Mouse (Mus musculus): Measurements from ENCODE around the gene Eif4e3.

Eif4e3 gene

GRCm38 (mm10) chr6:99666318-99667171 lies at the start of gene Eif4e3, which contains the start of gene Gm20696:
TSS of gene Eif4e3 (minus strand) at chr6:99666771.
TSS of gene Gm20696 (minus strand) at chr6:99666797.
- DNase-seq: peak; percentile 62 to 88

- DNase-seq: no peak
These were observed 49.3 kb upstream of the Eif4e3 start for GRCm38 (mm10) chr6:99715913-99716312.

GRCm38 (mm10) chr6:99715191-99715590 lies 48.6 kb upstream of the Eif4e3 start:
- DNase-seq: no peak

- DNase-seq: no peak
These were observed 46.7 kb upstream of the Eif4e3 start for GRCm38 (mm10) chr6:99713256-99713655.

GRCm38 (mm10) chr6:99711576-99712101 lies 45.1 kb upstream of the Eif4e3 start:
- DNase-seq: no peak

GRCm38 (mm10) chr6:99700484-99700883 lies 33.9 kb upstream of the Eif4e3 start:
- peak; percentile 18 to 51 for DNase-seq

- DNase-seq: no peak
These were observed 26.6 kb upstream of the Eif4e3 start for GRCm38 (mm10) chr6:99692916-99693841.

- no peak for DNase-seq
These were observed 25.8 kb upstream of the Eif4e3 start, which contains the start of gene Gpr27 for GRCm38 (mm10) chr6:99692206-99692915. TSS of gene Gpr27 (plus strand) at chr6:99692679.

- DNase-seq: no peak
These were observed 25.2 kb upstream of the Eif4e3 start for GRCm38 (mm10) chr6:99691666-99692205.

- no peak for DNase-seq
These were observed 21.9 kb upstream of the Eif4e3 start for GRCm38 (mm10) chr6:99688513-99688912.

- DNase-seq: no peak
These were observed 18.3 kb upstream of the Eif4e3 start for GRCm38 (mm10) chr6:99684899-99685298.

- no peak for DNase-seq
These were observed 17.4 kb upstream of the Eif4e3 start for GRCm38 (mm10) chr6:99683974-99684373.

GRCm38 (mm10) chr6:99678108-99678507 lies 11.5 kb upstream of the Eif4e3 start:
- DNase-seq: no peak

GRCm38 (mm10) chr6:99677325-99677724 lies 10.8 kb upstream of the Eif4e3 start:
- DNase-seq: no peak

GRCm38 (mm10) chr6:99674482-99674881 lies 7.9 kb upstream of the Eif4e3 start:
- DNase-seq: no peak

GRCm38 (mm10) chr6:99671768-99672167 lies 5.2 kb upstream of the Eif4e3 start:
- DNase-seq: no peak

GRCm38 (mm10) chr6:99670481-99671119 lies 4.0 kb upstream of the Eif4e3 start:
- DNase-seq: peak; percentile 53 to 74

- DNase-seq: peak; percentile 42 to 72
These were observed 3.1 kb upstream of the Eif4e3 start for GRCm38 (mm10) chr6:99669481-99670325.

GRCm38 (mm10) chr6:99667290-99667689 lies 719 bp upstream of the Eif4e3 start:
- DNase-seq: no peak

All from kidney, postnatal 25 days (tissue).